Mouse (Mus musculus): ENCODE measurements at regions not wholly inside any gene's neighbourhood (a gene's known extent, or its start where the extent isn't known, plus 50 kb on each side); places are given as distances from the start of the nearest gene placed in this dataset.

GRCm38 (mm10) chr4:131112536-131112935 is 168.4 kb downstream of the Matn1 start:
- no peaks in the 10 kb centered on the region for H3K9me3 ChIP-seq (ENCODE audit: control insufficient read depth, low read length)
- no peaks in the 10 kb centered on the region for H3K27me3 ChIP-seq (ENCODE audit: control insufficient read depth, insufficient read depth, low read length)
- no peaks in the 10 kb centered on the region for H3K36me3 ChIP-seq (replicated peaks; ENCODE audit: control insufficient read depth, insufficient read depth)
- H3K9ac ChIP-seq = no peak overlapping the region
- H3K27ac ChIP-seq = no peak overlapping the region
- H3K4me1 ChIP-seq (replicated peaks; ENCODE audit: control insufficient read depth, insufficient read depth, low read length) = peaks cover 17% of the 10 kb centered on the region
- no peak overlapping the region for H3K4me3 ChIP-seq (replicated peaks; ENCODE audit: low read length)
- ATAC-seq (ENCODE audit: low FRiP score) (no peak), DNase-seq (ENCODE audit: low spot score) (no peak)
- H3K4me2 ChIP-seq (replicated peaks) = no peak overlapping the region
- WGBS = 52% methylated on average over 6 of the region's 6 CpGs

GRCm38 (mm10) chr4:131113727-131114303 is 169.6 kb downstream of the Matn1 start:
- Histone ChIP-seq H3K27me3 (ENCODE audit: control insufficient read depth, insufficient read depth, low read length) (no peaks in the 10 kb centered on the region), H3K9me3 (ENCODE audit: control insufficient read depth, low read length) (no peaks in the 10 kb centered on the region), H3K4me3 (replicated peaks; ENCODE audit: low read length) (no peak overlapping the region), H3K36me3 (replicated peaks; ENCODE audit: control insufficient read depth, insufficient read depth) (no peaks in the 10 kb centered on the region), H3K4me2 (replicated peaks) (no peak overlapping the region), H3K9ac (no peak overlapping the region), H3K27ac (peak overlapping the region; percentile 51), H3K4me1 (replicated peaks; ENCODE audit: control insufficient read depth, insufficient read depth, low read length) (peaks cover 17% of the 10 kb centered on the region)
- ATAC-seq (ENCODE audit: low FRiP score) (peak; percentile 53; the same call in 1 of the 2 replicates), DNase-seq (ENCODE audit: low spot score) (peak; percentile 43)
- WGBS = 27% methylated on average over 10 of the region's 10 CpGs

GRCm38 (mm10) chr4:131115247-131115646 is 171.1 kb downstream of the Matn1 start:
- 12% methylated on average over 5 of the region's 5 CpGs for WGBS
- Histone ChIP-seq H3K9me3 (ENCODE audit: control insufficient read depth, low read length) (no peaks in the 10 kb centered on the region), H3K4me3 (replicated peaks; ENCODE audit: low read length) (no peak overlapping the region), H3K27me3 (ENCODE audit: control insufficient read depth, insufficient read depth, low read length) (no peaks in the 10 kb centered on the region), H3K9ac (no peak overlapping the region), H3K27ac (no peak overlapping the region), H3K4me2 (replicated peaks) (no peak overlapping the region), H3K4me1 (replicated peaks; ENCODE audit: control insufficient read depth, insufficient read depth, low read length) (peaks cover 14% of the 10 kb centered on the region), H3K36me3 (replicated peaks; ENCODE audit: control insufficient read depth, insufficient read depth) (no peaks in the 10 kb centered on the region)
- peak; percentile 76 for DNase-seq (ENCODE audit: low spot score)
- ATAC-seq (ENCODE audit: low FRiP score) = no peak

- Histone ChIP-seq H3K27me3 (ENCODE audit: control insufficient read depth, insufficient read depth, low read length) (no peaks in the 10 kb centered on the region), H3K36me3 (replicated peaks; ENCODE audit: control insufficient read depth, insufficient read depth) (no peaks in the 10 kb centered on the region), H3K9ac (no peak overlapping the region), H3K9me3 (ENCODE audit: control insufficient read depth, low read length) (no peaks in the 10 kb centered on the region), H3K4me1 (replicated peaks; ENCODE audit: control insufficient read depth, insufficient read depth, low read length) (peaks cover 6% of the 10 kb centered on the region), H3K27ac (no peak overlapping the region), H3K4me2 (replicated peaks) (no peak overlapping the region), H3K4me3 (replicated peaks; ENCODE audit: low read length) (no peak overlapping the region)
- 73% methylated on average over 4 of the region's 4 CpGs for WGBS
- ATAC-seq (ENCODE audit: low FRiP score) (no peak), DNase-seq (ENCODE audit: low spot score) (no peak)
Measured at GRCm38 (mm10) chr4:131118586-131118985, 174.4 kb downstream of the Matn1 start.

- H3K27me3 ChIP-seq (ENCODE audit: control insufficient read depth, insufficient read depth, low read length) = no peaks in the 10 kb centered on the region
- H3K27ac ChIP-seq = no peak overlapping the region
- WGBS = 85% methylated on average over 2 of the region's 2 CpGs
- no peaks in the 10 kb centered on the region for H3K36me3 ChIP-seq (replicated peaks; ENCODE audit: control insufficient read depth, insufficient read depth)
- ATAC-seq (ENCODE audit: low FRiP score) (no peak), DNase-seq (ENCODE audit: low spot score) (no peak)
- H3K4me2 ChIP-seq (replicated peaks) = no peak overlapping the region
- no peak overlapping the region for H3K4me3 ChIP-seq (replicated peaks; ENCODE audit: low read length)
- H3K9ac ChIP-seq = no peak overlapping the region
- no peaks in the 10 kb centered on the region; the same call in 1 of the 2 replicates for H3K4me1 ChIP-seq (replicated peaks; ENCODE audit: control insufficient read depth, insufficient read depth, low read length)
- no peaks in the 10 kb centered on the region for H3K9me3 ChIP-seq (ENCODE audit: control insufficient read depth, low read length)
Measured at GRCm38 (mm10) chr4:131119621-131120020, 175.4 kb downstream of the Matn1 start.

GRCm38 (mm10) chr4:131120680-131121079 is 176.5 kb downstream of the Matn1 start:
- Histone ChIP-seq H3K4me3 (replicated peaks; ENCODE audit: low read length) (no peak overlapping the region), H3K36me3 (replicated peaks; ENCODE audit: control insufficient read depth, insufficient read depth) (no peaks in the 10 kb centered on the region), H3K9me3 (ENCODE audit: control insufficient read depth, low read length) (no peaks in the 10 kb centered on the region), H3K9ac (no peak overlapping the region), H3K4me1 (replicated peaks; ENCODE audit: control insufficient read depth, insufficient read depth, low read length) (no peaks in the 10 kb centered on the region; the same call in 1 of the 2 replicates), H3K27ac (no peak overlapping the region), H3K27me3 (ENCODE audit: control insufficient read depth, insufficient read depth, low read length) (no peaks in the 10 kb centered on the region), H3K4me2 (replicated peaks) (no peak overlapping the region)
- ATAC-seq (ENCODE audit: low FRiP score) = no peak
- DNase-seq (ENCODE audit: low spot score) = no peak
- 86% methylated on average over 5 of the region's 5 CpGs for WGBS

- WGBS = 21% methylated on average over 7 of the region's 7 CpGs
- DNase-seq (ENCODE audit: low spot score) = no peak
- H3K9ac ChIP-seq = no peak overlapping the region
- no peak overlapping the region for H3K4me3 ChIP-seq (replicated peaks; ENCODE audit: low read length)
- no peaks in the 10 kb centered on the region for H3K9me3 ChIP-seq (ENCODE audit: control insufficient read depth, low read length)
- no peaks in the 10 kb centered on the region for H3K36me3 ChIP-seq (replicated peaks; ENCODE audit: control insufficient read depth, insufficient read depth)
- no peak overlapping the region for H3K4me2 ChIP-seq (replicated peaks)
- ATAC-seq (ENCODE audit: low FRiP score) = no peak
- H3K27me3 ChIP-seq (ENCODE audit: control insufficient read depth, insufficient read depth, low read length) = no peaks in the 10 kb centered on the region
- H3K4me1 ChIP-seq (replicated peaks; ENCODE audit: control insufficient read depth, insufficient read depth, low read length) = no peaks in the 10 kb centered on the region
- no peak overlapping the region for H3K27ac ChIP-seq
Measured at GRCm38 (mm10) chr4:131125975-131126374, 181.8 kb downstream of the Matn1 start.

GRCm38 (mm10) chr4:131126901-131127300 is 182.7 kb downstream of the Matn1 start:
- H3K9me3 ChIP-seq (ENCODE audit: control insufficient read depth, low read length) = no peaks in the 10 kb centered on the region
- H3K27ac ChIP-seq = no peak overlapping the region
- no peaks in the 10 kb centered on the region for H3K4me1 ChIP-seq (replicated peaks; ENCODE audit: control insufficient read depth, insufficient read depth, low read length)
- WGBS = 87% methylated on average over 6 of the region's 6 CpGs
- H3K4me2 ChIP-seq (replicated peaks) = no peak overlapping the region
- no peaks in the 10 kb centered on the region for H3K36me3 ChIP-seq (replicated peaks; ENCODE audit: control insufficient read depth, insufficient read depth)
- H3K9ac ChIP-seq = no peak overlapping the region
- DNase-seq (ENCODE audit: low spot score) (no peak), ATAC-seq (ENCODE audit: low FRiP score) (no peak)
- no peaks in the 10 kb centered on the region for H3K27me3 ChIP-seq (ENCODE audit: control insufficient read depth, insufficient read depth, low read length)
- no peak overlapping the region for H3K4me3 ChIP-seq (replicated peaks; ENCODE audit: low read length)

- DNase-seq (ENCODE audit: low spot score) (no peak), ATAC-seq (ENCODE audit: low FRiP score) (no peak)
- Histone ChIP-seq H3K27ac (no peak overlapping the region), H3K4me2 (replicated peaks) (no peak overlapping the region), H3K4me3 (replicated peaks; ENCODE audit: low read length) (no peak overlapping the region), H3K4me1 (replicated peaks; ENCODE audit: control insufficient read depth, insufficient read depth, low read length) (no peaks in the 10 kb centered on the region), H3K27me3 (ENCODE audit: control insufficient read depth, insufficient read depth, low read length) (no peaks in the 10 kb centered on the region), H3K36me3 (replicated peaks; ENCODE audit: control insufficient read depth, insufficient read depth) (no peaks in the 10 kb centered on the region), H3K9ac (no peak overlapping the region), H3K9me3 (ENCODE audit: control insufficient read depth, low read length) (no peaks in the 10 kb centered on the region)
- 36% methylated on average over 3 of the region's 3 CpGs for WGBS
Measured at GRCm38 (mm10) chr4:131128646-131129045, 184.5 kb downstream of the Matn1 start.

- Histone ChIP-seq H3K27ac (no peak overlapping the region), H3K9me3 (ENCODE audit: control insufficient read depth, low read length) (no peaks in the 10 kb centered on the region), H3K36me3 (replicated peaks; ENCODE audit: control insufficient read depth, insufficient read depth) (no peaks in the 10 kb centered on the region), H3K27me3 (ENCODE audit: control insufficient read depth, insufficient read depth, low read length) (no peaks in the 10 kb centered on the region), H3K4me3 (replicated peaks; ENCODE audit: low read length) (no peak overlapping the region), H3K4me1 (replicated peaks; ENCODE audit: control insufficient read depth, insufficient read depth, low read length) (no peaks in the 10 kb centered on the region), H3K4me2 (replicated peaks) (no peak overlapping the region), H3K9ac (no peak overlapping the region)
- no peak for DNase-seq (ENCODE audit: low spot score)
- ATAC-seq (ENCODE audit: low FRiP score) = no peak
- WGBS = 37% methylated on average over 1 of the region's 1 CpGs
Measured at GRCm38 (mm10) chr4:131132201-131132600, 188.0 kb downstream of the Matn1 start.

Measured in hindbrain, embryonic 14.5 days (tissue).